Mouse (Mus musculus) gonadal fat pad, adult 2 months (tissue): ENCODE results near the gene Gm37240. TPM values are rescaled to one million over a fixed set of nuclear protein-coding genes. Genes with fewer than 3 reads are reported as not detected.

Experiments
- DNase-seq: peaks from one replicate; pipeline ENCODE4 v3.0.0-alpha.2; 2012; ENCODE audit warnings: low read depth
- polyA plus RNA-seq: library from polyadenylated mRNA; depleted of rRNA; stranded (reverse); fragments of >200 nt; gene quantifications from 2 replicates; pipeline ENCODE4 v1.2.3, GENCODE M21; 2012

Gm37240 gene
- polyA plus RNA-seq, 1 experiment, result 6.2 TPM

- DNase-seq, result no peak
Measured at GRCm38 (mm10) chr3:85341103-85341860, 546.0 kb downstream of the Gm37240 start.

GRCm38 (mm10) chr3:85340491-85340890, 546.8 kb downstream of the Gm37240 start:
- no peak for DNase-seq

- DNase-seq, result no peak
Measured at GRCm38 (mm10) chr3:85339926-85340325, 547.4 kb downstream of the Gm37240 start.

- DNase-seq, result no peak
Measured at GRCm38 (mm10) chr3:85339269-85339820, 548.0 kb downstream of the Gm37240 start.

GRCm38 (mm10) chr3:85338755-85339095, 548.6 kb downstream of the Gm37240 start:
- DNase-seq, result no peak

- no peak for DNase-seq
Measured at GRCm38 (mm10) chr3:85337881-85338754, 549.2 kb downstream of the Gm37240 start.

- DNase-seq, result no peak
Measured at GRCm38 (mm10) chr3:85335517-85335916, 551.8 kb downstream of the Gm37240 start.

GRCm38 (mm10) chr3:85332276-85332675, 555.0 kb downstream of the Gm37240 start:
- DNase-seq, result no peak

- DNase-seq, result no peak
Measured at GRCm38 (mm10) chr3:85318256-85318655, 569.1 kb downstream of the Gm37240 start.

- no peak for DNase-seq
Measured at GRCm38 (mm10) chr3:85317306-85317705, 570.0 kb downstream of the Gm37240 start.

- DNase-seq, result no peak
Measured at GRCm38 (mm10) chr3:85314961-85315360, 572.4 kb downstream of the Gm37240 start.

GRCm38 (mm10) chr3:85313646-85314255, 573.6 kb downstream of the Gm37240 start:
- no peak for DNase-seq

- DNase-seq, result no peak
Measured at GRCm38 (mm10) chr3:85311176-85311575, 576.1 kb downstream of the Gm37240 start.

GRCm38 (mm10) chr3:85310401-85310989, 576.8 kb downstream of the Gm37240 start:
- DNase-seq, result no peak

- no peak for DNase-seq
Measured at GRCm38 (mm10) chr3:85309168-85309567, 578.1 kb downstream of the Gm37240 start.

- no peak for DNase-seq
Measured at GRCm38 (mm10) chr3:85308706-85309105, 578.6 kb downstream of the Gm37240 start.

GRCm38 (mm10) chr3:85301851-85302250, 585.5 kb downstream of the Gm37240 start:
- no peak for DNase-seq

GRCm38 (mm10) chr3:85301336-85301735, 586.0 kb downstream of the Gm37240 start:
- no peak for DNase-seq

- DNase-seq, result no peak
Measured at GRCm38 (mm10) chr3:85299649-85300550, 587.4 kb downstream of the Gm37240 start.

- DNase-seq, result no peak
Measured at GRCm38 (mm10) chr3:85295229-85295628, 592.1 kb downstream of the Gm37240 start.

GRCm38 (mm10) chr3:85287627-85288026, 599.7 kb downstream of the Gm37240 start:
- DNase-seq, result no peak
